10 mouse cellular contexts compared by ENCODE assay signal in the genomic region with DNA sequence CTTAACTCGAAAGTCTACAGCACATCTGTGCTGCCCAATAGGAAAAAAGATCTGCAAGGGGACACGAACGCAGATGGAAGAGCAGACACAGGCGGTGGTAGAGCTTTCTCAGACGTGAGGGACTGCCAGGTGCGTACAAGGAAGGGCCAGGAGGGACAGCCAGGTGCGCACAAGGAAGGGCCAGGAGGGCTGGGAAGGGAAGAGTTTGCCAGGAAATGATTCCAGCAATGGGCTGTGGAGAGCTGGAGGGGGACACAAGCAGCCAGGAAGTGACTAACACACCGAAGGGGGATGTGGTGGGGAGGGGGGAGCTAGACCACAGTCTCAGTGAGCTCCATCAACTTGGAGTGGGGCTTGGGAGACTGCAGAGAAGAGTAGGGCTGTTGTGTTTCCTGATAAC. TPM values are rescaled to one million over a fixed set of nuclear protein-coding genes. Genes with fewer than 3 reads are reported as not detected.
DNase-seq lines count a peak whose midpoint lies in the region; ATAC-seq and TF ChIP-seq lines count a peak whose summit lies in the region.
"Had no signal": no experiment of that assay in that cellular context is flagged by ENCODE, and none has a peak within 500 bp of the region (broad histone marks: within the 10 kb centered on the region; RNA-seq: fewer than 3 reads in every experiment).

No protein-coding gene starts in this region.

- no peak overlapping the region for H3K4me3 ChIP-seq in forebrain, embryonic 12.5 days (replicated peaks)
- H3K4me3 ChIP-seq in forebrain, embryonic 16.5 days (replicated peaks; ENCODE audit: low read length): no peak overlapping the region
- H3K4me3 ChIP-seq in lung, embryonic 15.5 days: no peak overlapping the region
- no peak overlapping the region for H3K4me3 ChIP-seq in embryonic facial prominence, embryonic 14.5 days (ENCODE audit: low read depth, low read length)
- peak overlapping the region; percentile 14; the same call in 1 of the 2 replicates for H3K4me3 ChIP-seq in small intestine, adult 2 months (ENCODE audit: low read depth, low read length)

- H3K4me2 ChIP-seq in forebrain, embryonic 12.5 days: no peak overlapping the region
- no peak overlapping the region for H3K4me2 ChIP-seq in forebrain, embryonic 16.5 days (ENCODE audit: low read length)
- H3K4me2 ChIP-seq in lung, embryonic 15.5 days: peak overlapping the region; percentile 4; the same call in 1 of the 2 replicates
- no peak overlapping the region for H3K4me2 ChIP-seq in embryonic facial prominence, embryonic 14.5 days (ENCODE audit: low read depth, low read length)

- no peaks in the 10 kb centered on the region for H3K9me3 ChIP-seq in forebrain, embryonic 12.5 days
- H3K9me3 ChIP-seq in forebrain, embryonic 16.5 days (ENCODE audit: control insufficient read depth, low read length): no peaks in the 10 kb centered on the region
- H3K9me3 ChIP-seq in lung, embryonic 15.5 days: no peaks in the 10 kb centered on the region
- no peaks in the 10 kb centered on the region for H3K9me3 ChIP-seq in embryonic facial prominence, embryonic 14.5 days (ENCODE audit: control insufficient read depth, low read length)

- peaks cover 33% of the 10 kb centered on the region for H3K4me1 ChIP-seq in forebrain, embryonic 12.5 days
- peaks cover 19% of the 10 kb centered on the region for H3K4me1 ChIP-seq in forebrain, embryonic 16.5 days (replicated peaks; ENCODE audit: control insufficient read depth, insufficient read depth, low read length)
- peaks cover 41% of the 10 kb centered on the region for H3K4me1 ChIP-seq in lung, embryonic 15.5 days
- peaks cover 21% of the 10 kb centered on the region; the same call in 1 of the 2 replicates for H3K4me1 ChIP-seq in embryonic facial prominence, embryonic 14.5 days (ENCODE audit: control insufficient read depth, insufficient read depth, low read length)
- H3K4me1 ChIP-seq in small intestine, adult 2 months (ENCODE audit: control insufficient read depth, insufficient read depth, insufficient read length, low read length): peaks cover 20% of the 10 kb centered on the region

- H3K27me3 ChIP-seq in forebrain, embryonic 12.5 days: no peaks in the 10 kb centered on the region
- H3K27me3 ChIP-seq in forebrain, embryonic 16.5 days (replicated peaks; ENCODE audit: control insufficient read depth, insufficient read depth, low read length): no peaks in the 10 kb centered on the region
- no peaks in the 10 kb centered on the region for H3K27me3 ChIP-seq in lung, embryonic 15.5 days
- H3K27me3 ChIP-seq in embryonic facial prominence, embryonic 14.5 days (replicated peaks; ENCODE audit: control insufficient read depth, insufficient read depth, low read length): no peaks in the 10 kb centered on the region
- no peaks in the 10 kb centered on the region for H3K27me3 ChIP-seq in small intestine, adult 2 months (ENCODE audit: control insufficient read depth, insufficient read depth, low read length)

- DNase-seq in lung, adult 18-20 months: no peak
- DNase-seq in embryonic facial prominence, embryonic 14.5 days (ENCODE audit: low spot score): peak; percentile 14
- DNase-seq in adipocyte (ENCODE audit: low spot score): no peak
- no peak for DNase-seq in embryo, embryonic 9.5 days (ENCODE audit: extremely low spot score)
- DNase-seq: B cell, adult 2 months; lung, postnatal 4 days had no signal

- WGBS in forebrain, embryonic 12.5 days: 39% methylated on average over 8 of the region's 8 CpGs
- WGBS in forebrain, embryonic 16.5 days: 40% methylated on average over 8 of the region's 8 CpGs
- 22% methylated on average over 8 of the region's 8 CpGs for WGBS in lung, embryonic 15.5 days
- 38% methylated on average over 8 of the region's 8 CpGs for WGBS in embryonic facial prominence, embryonic 14.5 days
- WGBS in small intestine, adult 2 months: 23% methylated on average over 8 of the region's 8 CpGs

- H3K36me3 ChIP-seq in forebrain, embryonic 12.5 days (replicated peaks): 0 out of 2 replicates have a peak, but pooled peaks cover 5% of the 10 kb centered on the region
- no peaks in the 10 kb centered on the region for H3K36me3 ChIP-seq in forebrain, embryonic 16.5 days (ENCODE audit: control insufficient read depth, insufficient read depth)
- H3K36me3 ChIP-seq in lung, embryonic 15.5 days: no peaks in the 10 kb centered on the region
- H3K36me3 ChIP-seq in embryonic facial prominence, embryonic 14.5 days (ENCODE audit: control insufficient read depth, insufficient read depth, low read length): no peaks in the 10 kb centered on the region
- no peaks in the 10 kb centered on the region for H3K36me3 ChIP-seq in small intestine, adult 2 months (ENCODE audit: control insufficient read depth, insufficient read depth, low read length)

- no peak for TF ChIP-seq CTCF in small intestine, adult 2 months (IDR thresholded peaks at IDR 0.05; ENCODE audit: extremely low read depth, insufficient read length, insufficient replicate concordance, low read depth, low read length)

- H3K27ac ChIP-seq in forebrain, embryonic 12.5 days: peak overlapping the region; percentile 32; the same call in 1 of the 2 replicates
- no peak overlapping the region for H3K27ac ChIP-seq in forebrain, embryonic 16.5 days (ENCODE audit: low read length)
- H3K27ac ChIP-seq in lung, embryonic 15.5 days: peak overlapping the region; percentile 65
- H3K27ac ChIP-seq in embryonic facial prominence, embryonic 14.5 days (replicated peaks; ENCODE audit: low read depth, low read length): no peak overlapping the region; the same call in 1 of the 2 replicates
- peak overlapping the region; percentile 80 for H3K27ac ChIP-seq in small intestine, adult 2 months (ENCODE audit: insufficient read depth, low read depth, low read length)

- no peak for TF ChIP-seq POLR2A in small intestine, adult 2 months (IDR thresholded peaks at IDR 0.05; ENCODE audit: low read depth, low read length)

- H3K9ac ChIP-seq in forebrain, embryonic 12.5 days: no peak overlapping the region
- no peak overlapping the region for H3K9ac ChIP-seq in forebrain, embryonic 16.5 days (replicated peaks; ENCODE audit: low read depth, low read length)
- H3K9ac ChIP-seq in lung, embryonic 15.5 days: no peak overlapping the region
- H3K9ac ChIP-seq in embryonic facial prominence, embryonic 14.5 days (ENCODE audit: low read depth, low read length): no peak overlapping the region

- ATAC-seq in forebrain, embryonic 12.5 days (ENCODE audit: low FRiP score): no peak
- ATAC-seq in forebrain, embryonic 16.5 days: no peak
- ATAC-seq in lung, embryonic 15.5 days (ENCODE audit: borderline replicate concordance, extremely low read depth, low FRiP score, low TSS enrichment): no peak
- ATAC-seq in embryonic facial prominence, embryonic 14.5 days (ENCODE audit: low read depth): no peak

RNA-seq across cellular contexts. Expression of a gene that starts 4.4 kb away (rescaled TPM):
- polyA plus RNA-seq in forebrain, embryonic 12.5 days (2016; fragmentation: Nextera tagmentation; extraction: Ambion mirVana): 125 and 126 TPM in 2 replicates
- polyA plus RNA-seq in forebrain, embryonic 16.5 days (2015; fragmentation: Nextera tagmentation; extraction: Ambion mirVana): 138 and 145 TPM in 2 replicates
- polyA plus RNA-seq in lung, embryonic 15.5 days (2015; fragmentation: Nextera tagmentation; extraction: Ambion mirVana): 193 and 203 TPM in 2 replicates
- 157 and 170 TPM in 2 replicates for polyA plus RNA-seq in embryonic facial prominence, embryonic 14.5 days (2014; fragmentation: Nextera tagmentation; extraction: Ambion mirVana)
- 15.4 and 24.8 TPM in 2 replicates for polyA plus RNA-seq in small intestine, adult 2 months (2012; rRNA removed)

Comparison
In these comparisons a context has a peak if more than half of its experiments do, and no peak if none do; other contexts are left out.
1. H3K27ac ChIP-seq: peak in forebrain, embryonic 12.5 days (single experiment), lung, embryonic 15.5 days (single experiment) and small intestine, adult 2 months (single experiment); none in forebrain, embryonic 16.5 days (single experiment) and embryonic facial prominence, embryonic 14.5 days (single experiment).